In genomic region chr5:122731321-122731720, GRCm38 (mm10) we compare ENCODE assay signal across 8 mouse cellular contexts. TPM values are rescaled to one million over a fixed set of nuclear protein-coding genes. Genes with fewer than 3 reads are reported as not detected.
DNase-seq lines count a peak whose midpoint lies in the region; ATAC-seq and TF ChIP-seq lines count a peak whose summit lies in the region.

No protein-coding gene starts in this region.

- H3ac ChIP-seq in C2C12 (ENCODE audit: control insufficient read depth, insufficient read length, low read depth): no peak overlapping the region

- peak; percentile 78 for DNase-seq in R1 (ENCODE audit: low read depth, low spot score)
- peak; percentile 47 for DNase-seq in embryo, embryonic 9.5 days (ENCODE audit: extremely low spot score)
- DNase-seq in layer of hippocampus, adult 2 months (ENCODE audit: low spot score in 2 of 2): peak; percentile 36 to 74
- DNase-seq in lung, embryonic 14.5 days: peak; percentile 63
- peak; percentile 46 for DNase-seq in right cerebral cortex, postnatal 25 days

- H3K79me2 ChIP-seq in C2C12 (ENCODE audit: control insufficient read depth, insufficient read depth): no peaks in the 10 kb centered on the region

- H3K4me1 ChIP-seq in heart, embryonic 14.5 days (ENCODE audit: control insufficient read depth in 2 of 2, insufficient read depth in 2 of 2, low read length in 2 of 2): peaks cover 9 to 16% of the 10 kb centered on the region in 2 experiments
- peaks cover 10% of the 10 kb centered on the region; the same call in 1 of the 2 replicates for H3K4me1 ChIP-seq in lung, embryonic 14.5 days (ENCODE audit: insufficient read depth)

- H3K27ac ChIP-seq in heart, embryonic 14.5 days (replicated peaks in 1 of 2; ENCODE audit: control insufficient read depth in 1 of 2, insufficient read depth in 1 of 2, low read depth in 2 of 2, low read length in 2 of 2): peak overlapping the region; percentile 11 to 73; a peak in 3 of 4 replicates
- no peak overlapping the region for H3K27ac ChIP-seq in layer of hippocampus, adult 2 months
- H3K27ac ChIP-seq in lung, embryonic 14.5 days (ENCODE audit: low read depth): peak overlapping the region; percentile 83

- H3K9me3 ChIP-seq in heart, embryonic 14.5 days (ENCODE audit: control insufficient read depth, low read length): no peaks in the 10 kb centered on the region
- no peaks in the 10 kb centered on the region for H3K9me3 ChIP-seq in lung, embryonic 14.5 days (ENCODE audit: low read depth, low read length)

- 0 out of 2 replicates have a peak, but pooled peaks have one; percentile 18 for ATAC-seq in heart, embryonic 14.5 days (ENCODE audit: insufficient number of reproducible peaks, insufficient read depth, low FRiP score, low read depth)
- ATAC-seq in lung, embryonic 14.5 days (ENCODE audit: insufficient read depth): no peak
- ATAC-seq in granulocyte monocyte progenitor cell, adult 5-6 weeks (replicated peaks; ENCODE audit: poor library complexity, severe bottlenecking): no peak

- no peak overlapping the region for H3K9ac ChIP-seq in heart, embryonic 14.5 days (ENCODE audit: low read length)
- H3K9ac ChIP-seq in lung, embryonic 14.5 days: no peak overlapping the region

- H3K79me3 ChIP-seq in C2C12 (ENCODE audit: low read depth): no peaks in the 10 kb centered on the region

- peaks cover 6% of the 10 kb centered on the region for H3K36me3 ChIP-seq in C2C12 (ENCODE audit: control insufficient read depth, insufficient read depth)
- H3K36me3 ChIP-seq in heart, embryonic 14.5 days (ENCODE audit: control insufficient read depth, insufficient read depth, low read length): peaks cover 12% of the 10 kb centered on the region
- peaks cover 12% of the 10 kb centered on the region; the same call in 1 of the 2 replicates for H3K36me3 ChIP-seq in lung, embryonic 14.5 days (ENCODE audit: insufficient read depth)

- TF ChIP-seq CTCF in C2C12 (IDR thresholded peaks at IDR 0.05; ENCODE audit: control insufficient read depth, insufficient read depth, insufficient read length): peak; percentile 79
- peak; percentile 92 for TF ChIP-seq CTCF in layer of hippocampus, adult 2 months (conservative IDR thresholded peaks at IDR 0.05)
- TF ChIP-seq CTCF in lung, embryonic 14.5 days (IDR thresholded peaks at IDR 0.05; ENCODE audit: low read depth): peak; percentile 82

- 72% methylated on average over 8 of the region's 8 CpGs for WGBS in heart, embryonic 14.5 days
- WGBS in lung, embryonic 14.5 days: 61% methylated on average over 8 of the region's 8 CpGs

- H3K4me3 ChIP-seq in C2C12 (ENCODE audit: insufficient read depth, poor library complexity, severe bottlenecking): no peak overlapping the region
- no peak overlapping the region for H3K4me3 ChIP-seq in heart, embryonic 14.5 days (ENCODE audit: control insufficient read depth in 1 of 2, insufficient read depth in 1 of 2, low read depth in 1 of 2, low read length in 2 of 2)
- no peak overlapping the region for H3K4me3 ChIP-seq in layer of hippocampus, adult 2 months
- H3K4me3 ChIP-seq in lung, embryonic 14.5 days (ENCODE audit: low read depth, low read length): no peak overlapping the region

- no peak overlapping the region for H3K4me2 ChIP-seq in heart, embryonic 14.5 days (ENCODE audit: low read length)
- peak overlapping the region; percentile 29; the same call in 1 of the 2 replicates for H3K4me2 ChIP-seq in lung, embryonic 14.5 days

- no peaks in the 10 kb centered on the region for H3K27me3 ChIP-seq in C2C12 (ENCODE audit: control insufficient read depth, insufficient read depth, insufficient read length)
- no peaks in the 10 kb centered on the region for H3K27me3 ChIP-seq in heart, embryonic 14.5 days (ENCODE audit: control insufficient read depth, insufficient read depth, low read length)
- no peaks in the 10 kb centered on the region for H3K27me3 ChIP-seq in lung, embryonic 14.5 days (ENCODE audit: insufficient read depth, low read length)

TF ChIP-seq in C2C12, 6 proteins besides CTCF, POLR2A, EP300 and RAD21:
- no peak for TF ChIP-seq MAX (IDR thresholded peaks at IDR 0.05)
- TF ChIP-seq CEBPB (IDR thresholded peaks at IDR 0.05; ENCODE audit: low read depth): no peak
- no peak for TF ChIP-seq MYOD1 (IDR thresholded peaks at IDR 0.05; ENCODE audit: control insufficient read depth, insufficient read length, low read depth)
- TF ChIP-seq FOSL1 (IDR thresholded peaks at IDR 0.05; ENCODE audit: insufficient read depth, low read length, poor library complexity, severe bottlenecking): no peak
- TF ChIP-seq USF1 (IDR thresholded peaks at IDR 0.05; ENCODE audit: low read depth): no peak
- no peak for TF ChIP-seq MYOG (IDR thresholded peaks at IDR 0.05; ENCODE audit: control insufficient read depth, extremely low read depth, insufficient read length)

RNA-seq across cellular contexts. Expression of gene P2rx4, which starts 24.0 kb away (rescaled TPM):
- 11.0 TPM for polyA plus RNA-seq in C2C12 (2012; fragmentation: generic; extraction: Trizol)
- polyA plus RNA-seq in heart, embryonic 14.5 days (2014; fragmentation: Nextera tagmentation; extraction: Ambion mirVana): 17.9 and 18.9 TPM in 2 replicates
- total RNA-seq in layer of hippocampus, adult 2 months (2021): 10 to 100 TPM; 11.4 to 15.0 TPM
- 13.1 and 15.7 TPM in 2 replicates for polyA plus RNA-seq in lung, embryonic 14.5 days (2014; fragmentation: Nextera tagmentation; extraction: Ambion mirVana)
- 40.6 and 45.9 TPM in 2 replicates for total RNA-seq in granulocyte monocyte progenitor cell, adult 5-6 weeks (2014; fragmentation: Nextera tagmentation)
- total RNA-seq in granulocyte monocyte progenitor cell, adult 5-6 weeks (2017): 7.2 and 17.1 TPM in 2 replicates

RNA-seq across cellular contexts. Expression of gene Camkk2, which starts 47.9 kb away (rescaled TPM):
- polyA plus RNA-seq in C2C12 (2012; fragmentation: generic; extraction: Trizol): 15.4 TPM
- 11.2 and 12.4 TPM in 2 replicates for polyA plus RNA-seq in heart, embryonic 14.5 days (2014; fragmentation: Nextera tagmentation; extraction: Ambion mirVana)
- 100 to 1,000 TPM; 104 to 109 TPM for total RNA-seq in layer of hippocampus, adult 2 months (2021)
- polyA plus RNA-seq in lung, embryonic 14.5 days (2014; fragmentation: Nextera tagmentation; extraction: Ambion mirVana): 35.8 and 36.2 TPM in 2 replicates
- 46.5 and 59.1 TPM in 2 replicates for total RNA-seq in granulocyte monocyte progenitor cell, adult 5-6 weeks (2014; fragmentation: Nextera tagmentation)
- total RNA-seq in granulocyte monocyte progenitor cell, adult 5-6 weeks (2017): 32.9 and 36.4 TPM in 2 replicates
